Mouse (Mus musculus): Measurements from ENCODE around the gene Sh2d7. TPM values are rescaled to one million over a fixed set of nuclear protein-coding genes. Genes with fewer than 3 reads are reported as not detected.

The Sh2d7 gene
- polyA plus RNA-seq, 1 experiment, result not detected

DNA sequence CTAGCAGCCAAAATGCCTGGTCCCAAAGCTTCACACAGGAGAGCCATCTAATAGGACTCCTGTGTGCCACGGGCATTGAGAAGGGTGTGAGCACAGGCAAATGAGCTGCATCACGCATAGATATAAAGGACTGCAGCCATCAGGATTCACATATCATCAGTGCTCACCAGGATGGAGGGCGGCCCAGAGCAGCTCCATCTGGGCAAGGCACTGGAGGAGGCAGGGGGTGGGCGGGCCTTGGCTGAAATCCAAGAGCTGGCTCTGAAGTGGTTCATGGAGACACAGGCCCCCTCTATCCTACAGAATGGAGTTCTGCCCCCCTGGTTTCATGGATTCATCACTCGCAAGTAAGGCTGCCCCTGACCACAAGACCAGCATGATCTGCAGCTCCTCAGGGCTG is 4.8 kb upstream of the Sh2d7 start:
- TF ChIP-seq GATA1 (IDR thresholded peaks at IDR 0.05; ENCODE audit: low read length), result no peak

GRCm38 (mm10) chr9:54536236-54536635 is 2.5 kb upstream of the Sh2d7 start:
- TF ChIP-seq GATA1 (IDR thresholded peaks at IDR 0.05; ENCODE audit: low read length), result no peak

GRCm38 (mm10) chr9:54537030-54537429 is 1.8 kb upstream of the Sh2d7 start:
- TF ChIP-seq GATA1 (IDR thresholded peaks at IDR 0.05; ENCODE audit: low read length), result no peak

DNA sequence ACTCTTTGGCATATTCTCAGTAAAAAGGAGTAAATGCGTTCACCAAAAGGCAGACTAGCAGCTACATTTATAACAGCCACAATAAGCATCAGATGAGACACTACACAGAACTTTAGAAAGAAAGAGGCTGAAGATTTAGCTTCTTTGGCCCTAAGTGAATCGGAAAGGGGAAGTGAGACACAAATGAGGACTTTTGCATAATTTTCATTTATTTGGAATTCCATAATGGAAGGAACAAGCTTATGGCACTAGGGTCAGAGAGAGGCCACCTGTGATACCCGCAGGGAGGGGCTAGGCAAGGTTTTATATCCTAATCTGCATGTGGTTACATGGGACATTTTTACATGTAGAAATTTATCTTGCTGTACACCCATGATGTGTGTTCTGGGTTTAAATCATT is 1.3 kb upstream of the Sh2d7 start:
- no peak for TF ChIP-seq GATA1 (IDR thresholded peaks at IDR 0.05; ENCODE audit: low read length)

GRCm38 (mm10) chr9:54538244-54538643 is 540 bp upstream of the Sh2d7 start:
- TF ChIP-seq GATA1 (IDR thresholded peaks at IDR 0.05; ENCODE audit: low read length), result no peak

- no peak for TF ChIP-seq GATA1 (IDR thresholded peaks at IDR 0.05; ENCODE audit: low read length)
Measured at GRCm38 (mm10) chr9:54540801-54541200, 2.0 kb downstream of the Sh2d7 start.

GRCm38 (mm10) chr9:54544212-54544953 is 5.6 kb downstream of the Sh2d7 start:
- no peak for TF ChIP-seq GATA1 (IDR thresholded peaks at IDR 0.05; ENCODE audit: low read length)

DNA sequence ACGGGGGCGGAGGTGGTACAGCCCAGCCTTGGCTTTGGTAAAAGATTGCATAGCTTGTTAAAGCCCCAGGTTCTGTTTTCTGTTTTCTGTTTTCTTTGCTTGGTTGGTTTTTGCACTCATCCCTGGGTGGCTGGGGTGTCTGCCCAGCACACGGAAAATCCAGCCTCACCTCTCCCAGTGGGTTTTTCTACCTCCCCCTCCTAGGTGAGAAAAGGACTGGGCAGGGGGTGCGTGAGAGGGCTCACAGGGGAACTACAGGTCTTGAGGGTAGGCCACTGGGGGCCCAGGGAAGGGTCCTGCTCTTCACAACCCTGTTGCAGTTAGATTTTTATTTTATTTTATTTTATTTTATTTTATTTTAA is 6.2 kb downstream of the Sh2d7 start:
- TF ChIP-seq GATA1 (IDR thresholded peaks at IDR 0.05; ENCODE audit: low read length), result no peak

- no peak for TF ChIP-seq GATA1 (IDR thresholded peaks at IDR 0.05; ENCODE audit: low read length)
Measured at GRCm38 (mm10) chr9:54547536-54547935, 8.8 kb downstream of the Sh2d7 start.

DNA sequence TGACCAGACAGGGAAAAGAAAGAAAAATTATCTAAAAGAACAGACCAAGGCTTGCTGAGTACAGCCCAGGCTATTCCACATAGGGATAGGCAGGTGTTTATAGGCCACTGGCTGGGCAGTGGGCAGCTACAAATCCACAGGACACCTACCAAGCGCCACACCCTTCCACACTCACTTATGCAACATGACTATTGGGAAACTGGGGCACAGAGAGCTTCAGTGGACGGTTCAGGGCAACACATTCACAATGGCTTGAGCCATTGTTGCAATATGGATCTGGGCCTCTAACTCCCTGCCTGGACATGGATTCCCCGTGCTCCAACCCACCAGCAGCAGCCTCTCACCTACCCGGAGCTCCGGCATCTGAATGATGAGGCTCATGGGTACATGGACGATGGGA is 10.6 kb downstream of the Sh2d7 start:
- no peak for TF ChIP-seq GATA1 (IDR thresholded peaks at IDR 0.05; ENCODE audit: low read length)

DNA sequence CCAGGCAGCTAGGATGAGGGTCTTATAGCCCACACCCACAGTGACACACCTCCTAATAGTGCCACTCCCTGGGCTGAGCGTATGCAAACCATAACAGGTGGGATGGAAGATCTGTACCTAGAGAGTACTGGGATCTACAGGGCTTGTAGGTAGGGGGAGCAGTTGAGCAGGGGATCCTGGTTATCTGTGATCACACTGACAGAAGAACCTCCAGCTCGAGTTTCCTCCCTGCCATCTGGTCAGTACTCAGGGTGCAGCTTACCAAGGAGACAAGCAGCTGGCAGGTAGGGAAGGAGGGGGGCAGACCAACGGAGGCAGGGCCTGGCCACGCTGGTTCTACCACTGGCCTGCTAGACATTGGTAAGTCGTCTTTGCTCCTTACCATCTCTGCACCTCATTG is 13.6 kb downstream of the Sh2d7 start:
- no peak for TF ChIP-seq GATA1 (IDR thresholded peaks at IDR 0.05; ENCODE audit: low read length)

- TF ChIP-seq GATA1 (IDR thresholded peaks at IDR 0.05; ENCODE audit: low read length), result no peak
Measured at GRCm38 (mm10) chr9:54555044-54555443, 16.3 kb downstream of the Sh2d7 start.

- TF ChIP-seq GATA1 (IDR thresholded peaks at IDR 0.05; ENCODE audit: low read length), result no peak
Measured at GRCm38 (mm10) chr9:54558731-54559130, 19.9 kb downstream of the Sh2d7 start.

DNA sequence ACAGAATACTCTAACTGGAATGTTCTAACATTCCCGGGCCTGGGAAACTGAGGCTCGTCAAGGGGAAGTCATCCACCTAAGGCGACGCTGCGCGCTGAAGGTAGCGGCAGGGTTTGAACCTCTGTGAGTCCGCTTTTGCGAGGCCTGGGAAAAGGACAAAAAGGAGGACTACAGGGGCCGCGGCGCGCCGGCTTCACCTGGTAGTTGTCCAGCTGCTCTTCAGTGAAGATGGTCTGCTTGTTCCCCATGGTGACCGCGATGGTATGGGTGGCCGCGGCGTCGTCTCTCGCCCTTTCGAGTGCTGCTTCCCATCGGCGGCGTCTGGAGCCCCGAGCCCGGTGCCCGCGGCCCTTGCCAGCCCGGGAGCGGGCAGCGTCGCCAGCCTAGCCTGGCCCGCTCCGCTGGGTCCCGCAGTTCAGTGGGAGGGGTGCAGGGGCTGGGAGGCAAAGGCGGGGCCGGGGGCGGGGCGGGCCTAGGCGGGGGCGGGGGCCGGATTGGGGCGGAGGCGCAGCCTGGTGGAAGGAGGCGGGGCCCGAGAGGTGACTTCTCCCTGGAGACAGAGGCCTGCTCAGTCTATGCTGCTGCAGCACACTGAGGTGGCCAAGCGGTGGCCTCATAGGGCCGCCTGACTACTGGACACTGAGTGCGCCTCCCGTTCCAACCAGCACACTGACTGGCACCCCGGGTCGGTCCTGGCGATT is 21.1 kb downstream of the Sh2d7 start, which contains the start of gene Cib2:
TSS of gene Cib2 (minus strand) at position 448 of the 701 bp plus-strand sequence.
- no peak for TF ChIP-seq GATA1 (IDR thresholded peaks at IDR 0.05; ENCODE audit: low read length)

- no peak for TF ChIP-seq GATA1 (IDR thresholded peaks at IDR 0.05; ENCODE audit: low read length)
Measured at GRCm38 (mm10) chr9:54560831-54561601, 22.2 kb downstream of the Sh2d7 start.

DNA sequence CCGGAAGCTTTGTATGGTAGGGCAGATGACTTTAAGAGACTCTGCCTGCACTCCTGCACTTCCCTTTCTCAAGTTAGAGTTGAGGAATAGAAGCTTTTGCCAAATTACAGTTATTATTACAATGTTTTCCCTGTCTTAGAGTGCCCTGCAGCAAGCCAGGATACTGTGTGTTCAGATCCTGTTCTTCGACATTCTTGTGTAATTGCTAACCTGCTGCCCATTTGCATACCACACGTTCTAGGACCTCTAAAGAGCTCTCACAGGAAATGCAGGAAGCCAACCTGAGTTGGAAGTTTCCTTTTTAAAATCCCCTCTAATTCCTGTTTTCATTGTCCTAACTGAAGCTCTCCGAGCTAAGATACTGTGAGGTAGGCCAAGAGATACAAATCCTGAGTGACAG is 28.2 kb downstream of the Sh2d7 start:
- no peak for TF ChIP-seq GATA1 (IDR thresholded peaks at IDR 0.05; ENCODE audit: low read length)
